Mouse (Mus musculus) liver, postnatal 0 days (tissue): ENCODE data around the gene Pde4d. TPM values are rescaled to one million over a fixed set of nuclear protein-coding genes. Genes with fewer than 3 reads are reported as not detected.

Source experiments
- ATAC-seq: fragments of 200-750 bp; cut with Nextera tagmentation; 2 replicates; pipeline ENCODE4 v1.8.0; 2017; ENCODE audit warnings: mild to moderate bottlenecking, moderate library complexity
- DNase-seq: peaks from one replicate; pipeline ENCODE4 v3.0.0-alpha.2; 2016
- H3K27ac ChIP-seq: fragments of 300-500 bp; sonication (generic); 2 replicates; pipeline ENCODE4 v1.5.1; 2014; ENCODE audit warnings: antibody characterized with exemption, moderate library complexity, mild to moderate bottlenecking, low read depth
- H3K27me3 ChIP-seq: fragments of 300-500 bp; sonication (generic); 2 replicates; pipeline ENCODE4 v1.6.1; 2014; ENCODE audit warnings: low read length, control low read depth, mixed read lengths; ENCODE audit not compliant: insufficient read depth
- H3K36me3 ChIP-seq: fragments of 300-500 bp; sonication (generic); replicated peaks from 2 replicates; pipeline ENCODE4 v1.6.1; 2014; ENCODE audit warnings: mild to moderate bottlenecking, control low read depth, low read length, moderate library complexity, mixed read lengths; ENCODE audit not compliant: insufficient read depth
- H3K4me1 ChIP-seq: fragments of 300-500 bp; sonication (generic); 2 replicates; pipeline ENCODE4 v1.6.1; 2014; ENCODE audit warnings: antibody characterized with exemption, mild to moderate bottlenecking, control low read depth; ENCODE audit not compliant: insufficient read depth
- H3K4me2 ChIP-seq: fragments of 300-500 bp; sonication (generic); 2 replicates; pipeline ENCODE4 v1.6.1; 2014; ENCODE audit warnings: low read depth, mild to moderate bottlenecking, low read length, moderate library complexity, mixed read lengths
- H3K4me3 ChIP-seq: fragments of 300-500 bp; sonication (generic); 2 replicates; pipeline ENCODE4 v1.5.1; 2014; ENCODE audit warnings: low read depth, low read length
- H3K9ac ChIP-seq: fragments of 300-500 bp; sonication (generic); replicated peaks from 2 replicates; pipeline ENCODE4 v1.6.1; 2014; ENCODE audit warnings: mild to moderate bottlenecking, moderate library complexity
- H3K9me3 ChIP-seq: fragments of 300-500 bp; sonication (generic); 2 replicates; pipeline ENCODE4 v1.6.1; 2016; ENCODE audit warnings: mild to moderate bottlenecking, control low read depth, low read length, mixed read lengths
- CTCF ChIP-seq: sonication (generic); IDR thresholded peaks from 2 replicates; pipeline ENCODE4 v1.5.1; 2016; ENCODE audit warnings: antibody characterized with exemption, low read depth
- EP300 ChIP-seq: IDR thresholded peaks from 2 replicates; pipeline ENCODE4 v1.6.1; 2016; ENCODE audit warnings: antibody characterized with exemption, low read depth, mild to moderate bottlenecking
- WGBS: fragments of 180-500 bp; shearing (Covaris S2); extraction: QIAGEN DNeasy Blood & Tissue Kit; methylation state at CpG from one replicate; pipeline ENCODE4 v1.1.7; 2014; ENCODE audit not compliant: insufficient replicate concordance; 5-methylcytosine and 5-hydroxymethylcytosine counted together
- polyA plus RNA-seq: library from polyadenylated mRNA; unstranded; fragments of >200 nt; fragmentation: Nextera tagmentation; extraction: Ambion mirVana; gene quantifications from 2 replicates; pipeline ENCODE4 v1.2.1, GENCODE M21; 2015

Gene Pde4d
- polyA plus RNA-seq, 1 experiment from 2014 or later: 6.1 TPM

DNA sequence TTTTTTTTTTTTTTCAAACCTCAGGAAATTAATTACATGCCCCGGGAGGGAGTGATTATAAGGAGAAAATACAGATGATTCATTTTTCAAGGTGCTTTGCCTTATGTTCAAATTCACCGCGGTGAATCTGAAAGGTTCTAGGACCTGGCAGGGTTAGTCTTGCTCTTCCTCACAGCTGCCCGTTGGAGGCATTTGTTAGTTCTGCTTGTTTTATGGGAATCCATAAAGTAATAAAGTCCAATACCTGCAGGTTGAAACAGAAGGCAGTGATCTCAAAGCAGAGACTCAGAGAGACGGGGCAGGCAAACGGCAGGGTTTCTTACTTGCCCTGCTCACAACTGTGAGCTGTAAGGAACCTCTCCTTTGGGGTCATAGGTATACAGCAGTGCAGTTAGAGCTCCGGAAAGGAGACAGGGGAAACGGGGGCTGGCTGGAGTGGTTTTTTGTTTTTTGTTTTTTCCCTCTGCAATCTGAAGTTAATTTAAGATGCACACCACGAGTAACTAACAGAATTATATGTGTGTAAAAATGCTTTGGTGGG, 49.1 kb downstream of the Pde4d start:
- H3K4me2 ChIP-seq: peak overlapping the region; percentile 42
- no peaks in the 10 kb centered on the region for H3K4me1 ChIP-seq
- ATAC-seq: no peak
- H3K4me3 ChIP-seq: no peak overlapping the region
- H3K9ac ChIP-seq: no peak overlapping the region
- TF ChIP-seq CTCF (no peak), EP300 (no peak)
- H3K9me3 ChIP-seq: no peaks in the 10 kb centered on the region
- DNase-seq: no peak
- no peak overlapping the region for H3K27ac ChIP-seq
- no peaks in the 10 kb centered on the region for H3K27me3 ChIP-seq
- no peaks in the 10 kb centered on the region for H3K36me3 ChIP-seq
- WGBS: 42% methylated on average over 9 of the region's 9 CpGs

GRCm38 (mm10) chr13:108501386-108501785, 51.6 kb downstream of the Pde4d start:
- 64% methylated on average over 1 of the region's 1 CpGs for WGBS
- Histone ChIP-seq H3K9me3 (no peaks in the 10 kb centered on the region), H3K4me2 (no peak overlapping the region), H3K27me3 (no peaks in the 10 kb centered on the region), H3K4me3 (no peak overlapping the region), H3K4me1 (no peaks in the 10 kb centered on the region), H3K36me3 (no peaks in the 10 kb centered on the region), H3K9ac (no peak overlapping the region), H3K27ac (no peak overlapping the region)
- no peak for DNase-seq
- no peak for TF ChIP-seq CTCF
- ATAC-seq: no peak

- no peak for ATAC-seq
- Histone ChIP-seq H3K4me2 (no peak overlapping the region), H3K36me3 (no peaks in the 10 kb centered on the region), H3K27ac (no peak overlapping the region), H3K27me3 (no peaks in the 10 kb centered on the region), H3K4me1 (no peaks in the 10 kb centered on the region), H3K4me3 (no peak overlapping the region), H3K9me3 (no peaks in the 10 kb centered on the region), H3K9ac (no peak overlapping the region)
- DNase-seq: no peak
- WGBS: 77% methylated on average over 4 of the region's 4 CpGs
- TF ChIP-seq EP300: no peak
- TF ChIP-seq CTCF: no peak
Measured at GRCm38 (mm10) chr13:108524548-108524947, 74.8 kb downstream of the Pde4d start.

DNA sequence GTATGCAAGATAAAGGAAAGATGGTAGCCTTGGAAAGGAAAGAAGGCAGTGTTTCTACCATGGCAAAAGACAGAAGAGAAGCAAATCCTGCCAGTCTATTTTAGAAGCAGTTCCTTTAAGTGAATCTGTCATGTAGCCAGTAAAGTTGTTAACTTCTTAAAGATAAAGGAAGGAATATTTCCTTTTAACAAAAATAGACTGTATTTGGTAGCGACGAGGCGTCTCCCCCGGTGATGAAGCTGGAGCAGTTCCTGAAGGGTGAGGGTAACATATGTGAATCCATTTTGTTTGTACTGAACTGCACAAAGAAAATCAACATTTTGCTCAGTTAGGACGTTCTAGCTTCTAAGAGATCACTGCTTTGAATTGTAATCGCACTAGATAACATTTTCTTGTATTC, 75.2 kb downstream of the Pde4d start:
- Histone ChIP-seq H3K36me3 (no peaks in the 10 kb centered on the region), H3K27me3 (no peaks in the 10 kb centered on the region), H3K4me2 (no peak overlapping the region), H3K9me3 (no peaks in the 10 kb centered on the region), H3K4me3 (no peak overlapping the region), H3K27ac (no peak overlapping the region), H3K4me1 (no peaks in the 10 kb centered on the region), H3K9ac (no peak overlapping the region)
- TF ChIP-seq EP300: no peak
- no peak for TF ChIP-seq CTCF
- ATAC-seq (no peak), DNase-seq (no peak)
- WGBS: 53% methylated on average over 6 of the region's 6 CpGs

DNA sequence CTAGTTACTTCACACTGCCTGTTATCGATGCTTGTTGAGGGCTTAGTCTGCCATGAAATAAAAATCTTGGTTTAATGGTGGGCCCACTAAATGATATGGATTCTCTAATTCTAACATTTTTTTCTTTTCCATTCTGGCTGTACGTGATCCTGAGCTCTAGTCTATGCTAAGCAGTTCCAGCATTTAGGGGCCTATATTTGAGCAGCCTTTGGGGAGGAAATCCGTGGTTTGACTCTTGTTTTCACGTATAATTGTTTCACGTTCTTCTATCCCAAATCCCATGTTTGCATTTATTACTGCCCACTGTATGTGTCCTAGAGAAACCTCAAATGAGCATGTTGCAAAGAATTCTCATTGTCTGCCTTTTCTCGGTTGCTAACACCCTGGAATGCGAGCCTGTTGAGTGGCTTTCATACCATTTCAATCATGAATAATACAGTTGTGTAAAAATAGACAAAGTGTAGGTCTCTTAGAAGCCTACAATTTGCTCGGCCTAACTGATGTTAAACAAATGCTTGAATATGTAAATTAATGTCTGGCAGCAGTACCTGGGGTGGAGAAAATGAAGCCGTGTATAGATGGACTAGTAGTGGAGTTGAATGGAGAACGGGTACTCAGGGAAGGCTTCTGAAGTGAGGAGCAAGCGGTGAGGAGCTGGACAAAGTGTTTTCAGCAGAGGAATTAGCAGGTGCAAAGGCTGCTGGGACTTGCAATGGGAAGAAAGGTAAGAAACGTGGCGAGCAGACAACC, 76.7 kb downstream of the Pde4d start:
- no peak for TF ChIP-seq CTCF
- TF ChIP-seq EP300: no peak
- H3K9me3 ChIP-seq: no peaks in the 10 kb centered on the region
- no peaks in the 10 kb centered on the region for H3K27me3 ChIP-seq
- no peak for DNase-seq
- no peak overlapping the region for H3K4me3 ChIP-seq
- no peak overlapping the region for H3K4me2 ChIP-seq
- no peak overlapping the region for H3K9ac ChIP-seq
- H3K4me1 ChIP-seq: no peaks in the 10 kb centered on the region
- H3K36me3 ChIP-seq: no peaks in the 10 kb centered on the region
- 75% methylated on average over 13 of the region's 13 CpGs for WGBS
- ATAC-seq: no peak
- no peak overlapping the region for H3K27ac ChIP-seq

DNA sequence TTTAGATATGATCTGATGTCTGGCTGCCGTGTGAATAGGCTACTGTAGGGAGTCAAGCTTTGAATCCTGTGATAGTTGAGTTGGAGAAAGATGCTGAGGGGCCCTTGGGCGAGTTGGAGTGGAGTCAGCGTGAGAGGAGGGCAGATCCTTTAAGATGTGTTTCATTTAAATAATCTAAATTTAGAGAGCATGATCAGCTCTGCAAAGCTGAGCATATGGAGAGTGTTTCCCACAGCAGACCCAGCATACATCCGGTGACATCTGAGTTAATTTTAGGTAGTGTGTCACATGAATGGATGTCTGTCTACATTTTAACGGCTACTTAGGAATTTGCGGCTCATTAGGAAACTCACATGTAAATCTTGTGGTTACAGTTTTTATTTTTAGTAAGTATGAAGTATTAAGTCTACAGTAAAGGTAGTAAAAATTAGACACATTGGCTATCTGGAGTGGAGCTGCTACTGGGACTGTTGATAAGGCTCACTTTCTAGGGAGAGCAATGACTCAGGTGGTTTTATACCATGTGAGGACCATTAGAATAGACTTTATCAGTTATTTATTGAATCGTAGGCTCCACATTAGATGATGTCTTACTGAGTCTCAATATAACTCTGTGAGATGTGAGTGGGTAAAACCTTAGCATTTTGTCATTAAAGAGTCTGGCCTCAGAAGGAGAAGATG, 77.5 kb downstream of the Pde4d start:
- H3K9me3 ChIP-seq: no peaks in the 10 kb centered on the region
- H3K36me3 ChIP-seq: no peaks in the 10 kb centered on the region
- no peak for TF ChIP-seq CTCF
- no peak for TF ChIP-seq EP300
- no peaks in the 10 kb centered on the region for H3K4me1 ChIP-seq
- no peak overlapping the region for H3K4me2 ChIP-seq
- WGBS: 50% methylated on average over 7 of the region's 7 CpGs
- no peak for ATAC-seq
- H3K27ac ChIP-seq: no peak overlapping the region
- no peak overlapping the region for H3K4me3 ChIP-seq
- no peak overlapping the region for H3K9ac ChIP-seq
- DNase-seq: no peak
- H3K27me3 ChIP-seq: no peaks in the 10 kb centered on the region
